Mouse (Mus musculus) cerebellum, postnatal 36 days (tissue): ENCODE measurements around the gene Thbs3.
A peak's percentile ranks its signal among the peaks of the same experiment; 100 is the strongest.
"Not testable (repeated sequence)": the region's sequence is repeated elsewhere in the genome, so short reads cannot be mapped to it uniquely, and the experiment has no call there.

Experiments used
- DNase-seq, 2 experiments: peaks; one replicate each; pipeline ENCODE4 v3.0.0; 2021 to 2022; ENCODE audit warnings: mixed read lengths in 2 of 2

Thbs3 gene

DNA sequence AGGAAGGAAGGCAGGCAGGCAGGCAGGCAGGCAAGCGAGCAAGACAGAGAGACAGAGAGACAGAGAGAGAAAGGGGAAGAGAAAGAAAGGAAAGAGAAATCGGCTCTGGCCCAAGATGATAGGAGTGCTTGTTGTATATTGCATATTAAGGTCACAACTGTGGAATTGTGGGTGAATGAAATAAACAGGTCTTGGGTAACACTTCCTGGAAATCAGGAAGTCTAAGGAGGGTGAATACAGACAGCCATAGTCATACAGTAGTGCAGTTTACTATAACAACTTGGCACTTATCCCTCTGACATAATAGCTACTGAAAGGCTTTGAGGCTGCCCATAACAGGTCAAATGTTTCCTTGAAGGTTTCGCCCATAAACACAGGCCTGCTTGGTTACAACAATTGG is 15.1 kb upstream of the Thbs3 start:
- no peak for DNase-seq

DNA sequence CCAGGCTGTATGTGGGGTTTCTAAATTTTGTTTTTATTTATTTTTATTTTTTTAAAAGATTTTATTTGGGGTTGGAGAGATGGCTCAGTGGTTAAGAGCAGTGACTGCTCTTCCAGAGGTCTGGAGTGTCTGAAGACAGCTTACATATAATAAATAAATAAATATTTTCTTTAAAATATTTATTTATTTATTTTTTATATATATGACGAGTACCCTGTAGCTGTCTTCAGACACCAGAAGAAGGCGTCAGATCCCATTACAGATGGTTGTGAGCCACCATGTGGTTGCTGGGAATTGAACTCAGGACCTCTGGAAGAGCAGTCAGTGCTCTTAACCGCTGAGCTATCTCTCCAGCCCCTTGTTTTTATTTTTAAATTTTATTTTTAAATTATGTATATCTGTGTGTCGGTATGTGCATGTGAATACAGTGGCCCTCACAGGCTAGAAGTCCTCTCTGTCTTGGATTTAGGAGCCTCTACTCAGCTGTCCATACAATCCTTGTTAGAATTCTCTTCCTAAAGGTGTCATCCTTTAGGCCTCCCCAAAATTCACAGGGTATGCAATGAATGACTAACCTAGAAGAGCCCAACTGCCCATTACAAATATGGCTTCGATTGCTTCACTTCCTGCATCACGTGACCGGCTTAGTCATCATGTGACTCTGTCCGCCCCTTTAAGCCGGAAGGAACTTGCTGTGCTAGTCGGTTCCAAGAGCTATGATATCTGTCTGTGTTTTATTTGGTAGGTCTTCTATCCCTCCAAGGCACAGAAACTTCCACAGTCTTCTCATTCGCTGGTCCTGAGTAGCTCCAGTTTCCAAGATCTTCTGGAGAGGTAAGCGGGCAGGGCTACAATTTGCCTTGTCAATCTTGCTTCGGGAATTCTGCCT is 12.5 kb upstream of the Thbs3 start, which contains the start of gene Gba:
Gba (plus strand) TSS at position 676 of the 889 bp plus-strand sequence.
- peak; percentile 84 to 91 for DNase-seq

- no peak for DNase-seq
Measured at GRCm38 (mm10) chr3:89203142-89203514, 11.9 kb upstream of the Thbs3 start.

DNA sequence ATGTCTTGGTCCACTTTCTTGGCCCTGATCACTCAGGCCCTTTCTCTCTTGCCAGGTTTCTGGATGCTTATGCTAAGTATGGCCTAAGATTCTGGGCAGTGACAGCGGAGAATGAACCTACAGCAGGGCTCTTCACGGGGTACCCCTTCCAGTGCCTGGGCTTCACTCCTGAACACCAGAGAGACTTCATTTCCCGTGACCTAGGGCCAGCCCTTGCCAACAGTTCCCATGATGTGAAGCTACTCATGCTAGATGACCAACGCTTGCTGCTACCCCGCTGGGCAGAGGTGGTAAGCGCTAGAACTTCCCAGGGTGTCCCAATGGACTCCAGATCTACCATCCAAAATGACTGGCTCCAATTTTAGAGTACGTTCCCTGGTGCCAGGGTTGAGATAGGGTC is 8.9 kb upstream of the Thbs3 start:
- no peak for DNase-seq

- DNase-seq: no peak
Measured at GRCm38 (mm10) chr3:89206695-89207094, 8.3 kb upstream of the Thbs3 start.

- DNase-seq: no peak
Measured at GRCm38 (mm10) chr3:89208075-89208657, 6.8 kb upstream of the Thbs3 start.

DNA sequence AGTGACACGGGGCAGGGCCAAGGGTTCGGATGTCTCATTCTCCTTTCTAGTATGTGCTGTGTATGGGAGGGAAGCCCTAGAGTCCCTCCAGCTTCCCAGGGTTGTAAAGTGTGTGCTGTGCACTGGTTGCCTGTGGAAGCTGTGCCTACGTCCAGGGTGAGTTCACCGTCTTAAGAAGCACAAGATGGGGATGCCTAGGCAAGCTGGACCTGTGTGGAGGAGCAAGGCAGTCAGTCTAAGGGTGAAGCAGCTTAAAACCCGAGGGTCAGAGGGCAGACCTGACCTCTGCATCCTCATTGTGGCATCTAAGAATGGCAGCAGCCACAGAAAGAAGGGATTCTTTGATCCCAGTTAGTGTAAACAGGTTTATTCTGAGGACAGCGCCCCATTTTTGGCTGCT is 6.2 kb upstream of the Thbs3 start:
- DNase-seq: no peak

DNA sequence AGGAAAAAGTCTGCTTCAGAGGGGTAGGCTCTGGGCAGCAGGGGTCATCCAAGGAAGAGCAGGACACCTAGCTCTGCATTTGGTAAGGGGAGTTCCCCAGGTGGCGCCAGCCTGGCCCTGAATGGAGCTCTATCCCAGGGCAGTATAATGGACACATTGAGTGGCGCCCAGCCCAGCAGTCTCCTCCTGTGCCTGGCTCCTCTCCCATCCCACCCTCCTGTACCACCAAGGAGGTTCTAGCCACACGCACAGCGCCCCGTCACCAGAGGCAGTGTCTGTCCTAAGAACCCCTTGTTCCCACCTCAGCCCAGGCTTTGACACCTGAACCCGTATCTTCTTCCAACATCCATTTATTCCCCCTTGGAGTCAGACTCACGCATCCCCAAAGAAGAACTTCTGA is 5.2 kb upstream of the Thbs3 start:
- DNase-seq: no peak

GRCm38 (mm10) chr3:89210162-89210561 is 4.8 kb upstream of the Thbs3 start:
- no peak for DNase-seq

DNA sequence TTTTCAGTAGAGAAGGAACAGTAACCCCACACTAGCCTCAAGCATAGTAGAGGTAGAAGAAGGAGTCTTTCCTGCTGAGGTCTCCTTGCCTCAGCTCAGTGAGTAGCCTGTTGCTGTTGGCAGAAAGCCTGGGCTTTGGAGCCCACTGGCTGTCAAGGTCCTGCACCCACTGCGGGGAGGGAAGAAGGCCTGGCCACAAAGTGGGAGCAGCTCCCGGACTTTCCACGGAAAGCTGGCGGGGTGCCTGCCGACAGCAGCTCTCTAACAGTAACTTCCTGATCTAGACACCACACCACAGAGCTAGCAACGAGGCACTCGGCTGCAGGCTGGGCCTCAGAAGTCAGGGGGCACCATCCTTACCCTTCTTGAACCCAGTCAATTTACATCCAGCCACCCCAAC is 4.2 kb upstream of the Thbs3 start:
- no peak for DNase-seq

- peak; percentile 85 to 88 for DNase-seq
Measured at GRCm38 (mm10) chr3:89213803-89214530, 1.0 kb upstream of the Thbs3 start.

DNA sequence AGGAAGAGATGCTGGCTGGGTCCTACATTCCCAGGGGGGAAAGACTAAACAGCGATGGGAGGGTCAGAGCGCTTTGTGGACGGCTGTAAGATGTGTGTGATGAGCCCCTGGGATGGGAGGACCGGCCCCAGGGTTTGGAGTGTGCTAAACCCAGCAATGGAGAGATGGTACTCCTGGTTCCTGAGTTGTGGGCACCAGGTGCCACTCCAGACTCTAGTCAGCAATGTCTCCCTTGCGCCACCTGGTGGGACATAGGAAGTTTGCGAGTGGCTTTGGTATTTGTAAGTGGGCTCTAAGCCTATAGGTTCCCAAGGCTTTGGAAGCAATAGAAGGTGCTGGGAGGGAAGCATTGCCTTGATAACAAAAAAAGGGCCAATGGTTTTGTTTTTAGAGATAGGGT is 873 bp downstream of the Thbs3 start:
- DNase-seq: peak; percentile 87 to 91

- not testable (repeated sequence) for DNase-seq
Measured at GRCm38 (mm10) chr3:89216407-89216806, 1.4 kb downstream of the Thbs3 start.

GRCm38 (mm10) chr3:89218271-89218670 is 3.3 kb downstream of the Thbs3 start:
- DNase-seq: no peak

- DNase-seq: no peak
Measured at GRCm38 (mm10) chr3:89219546-89219945, 4.6 kb downstream of the Thbs3 start.

GRCm38 (mm10) chr3:89221167-89221566 is 6.2 kb downstream of the Thbs3 start:
- DNase-seq: no peak

DNA sequence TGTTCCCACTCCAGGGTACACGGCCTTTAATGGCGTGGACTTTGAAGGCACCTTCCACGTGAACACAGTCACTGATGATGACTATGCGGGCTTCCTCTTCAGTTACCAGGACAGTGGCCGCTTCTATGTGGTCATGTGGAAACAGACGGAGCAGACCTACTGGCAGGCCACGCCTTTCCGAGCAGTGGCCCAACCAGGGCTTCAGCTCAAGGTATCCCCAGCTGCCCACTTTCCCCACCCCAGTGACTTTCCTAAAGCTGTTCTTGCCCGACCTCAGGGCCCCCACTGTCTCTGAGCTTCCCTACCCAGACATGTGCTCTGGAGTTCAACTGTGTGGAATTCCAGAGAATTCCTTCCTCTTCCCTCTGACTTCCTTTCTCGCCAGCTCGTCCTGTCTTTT is 9.8 kb downstream of the Thbs3 start:
- DNase-seq: no peak

- no peak for DNase-seq
Measured at GRCm38 (mm10) chr3:89225321-89225815, 10.4 kb downstream of the Thbs3 start.

- DNase-seq: no peak
Measured at GRCm38 (mm10) chr3:89225918-89226317, 10.9 kb downstream of the Thbs3 start.

- DNase-seq: no peak
Measured at GRCm38 (mm10) chr3:89226361-89226760, 11.4 kb downstream of the Thbs3 start.

- no peak for DNase-seq
Measured at GRCm38 (mm10) chr3:89226900-89227299, 11.9 kb downstream of the Thbs3 start, which contains the start of gene Mtx1. Mtx1 (minus strand) TSS chr3:89227088.

GRCm38 (mm10) chr3:89227307-89228179 is 12.6 kb downstream of the Thbs3 start:
- peak; percentile 41 to 54 for DNase-seq
